Mouse (Mus musculus) stomach, postnatal 0 days (tissue): ENCODE measurements around the gene Ankrd2. TPM values are rescaled to one million over a fixed set of nuclear protein-coding genes. Genes with fewer than 3 reads are reported as not detected.

Experiments
- ATAC-seq: fragments of 200-750 bp; cut with Nextera tagmentation; 2 replicates; pipeline ENCODE4 v1.8.0; 2017; ENCODE audit not compliant: low FRiP score, low TSS enrichment
- DNase-seq: peaks from one replicate; pipeline ENCODE4 v3.0.0-alpha.2; 2016; ENCODE audit warnings: low spot score
- H3K27ac ChIP-seq: fragments of 300-500 bp; sonication (generic); replicated peaks from 2 replicates; pipeline ENCODE4 v1.5.1; 2014; ENCODE audit warnings: mild to moderate bottlenecking, control low read depth
- H3K27me3 ChIP-seq: fragments of 300-500 bp; sonication (generic); 2 replicates; pipeline ENCODE4 v1.6.1; 2014; ENCODE audit warnings: low read length; ENCODE audit not compliant: control insufficient read depth, insufficient read depth
- H3K36me3 ChIP-seq: fragments of 300-500 bp; sonication (generic); 2 replicates; pipeline ENCODE4 v1.6.1; 2014; ENCODE audit warnings: low read length, mixed read lengths; ENCODE audit not compliant: control insufficient read depth, insufficient read depth
- H3K4me1 ChIP-seq: fragments of 300-500 bp; sonication (generic); replicated peaks from 2 replicates; pipeline ENCODE4 v1.6.1; 2014; ENCODE audit warnings: antibody characterized with exemption; ENCODE audit not compliant: control insufficient read depth, insufficient read depth
- H3K4me2 ChIP-seq: fragments of 300-500 bp; sonication (generic); replicated peaks from 2 replicates; pipeline ENCODE4 v1.6.1; 2014; ENCODE audit warnings: low read depth, mild to moderate bottlenecking, control low read depth, moderate library complexity
- H3K4me3 ChIP-seq: fragments of 300-500 bp; sonication (generic); 2 replicates; pipeline ENCODE4 v1.5.1; 2014; ENCODE audit warnings: low read depth, low read length, control low read depth
- H3K9ac ChIP-seq: fragments of 300-500 bp; sonication (generic); 2 replicates; pipeline ENCODE4 v1.6.1; 2014; ENCODE audit warnings: mild to moderate bottlenecking, low read length, control low read depth, mixed read lengths
- H3K9me3 ChIP-seq: fragments of 300-500 bp; sonication (generic); 2 replicates; pipeline ENCODE4 v1.6.1; 2016; ENCODE audit warnings: low read length; ENCODE audit not compliant: control insufficient read depth
- CTCF ChIP-seq: IDR thresholded peaks from 2 replicates; pipeline ENCODE4 v1.5.1; 2016; ENCODE audit warnings: antibody characterized with exemption, low read depth, mild to moderate bottlenecking, moderate library complexity
- EP300 ChIP-seq: optimal IDR thresholded peaks from 2 replicates; pipeline ENCODE3; 2016; ENCODE audit warnings: antibody characterized with exemption
- WGBS: fragments of 180-500 bp; shearing (Covaris S2); extraction: QIAGEN DNeasy Blood & Tissue Kit; methylation state at CpG from one replicate; pipeline ENCODE4 v1.1.7; 2014; 5-methylcytosine and 5-hydroxymethylcytosine counted together
- polyA plus RNA-seq: library from polyadenylated mRNA; unstranded; fragments of >200 nt; fragmentation: Nextera tagmentation; extraction: Ambion mirVana; gene quantifications from 2 replicates; pipeline ENCODE4 v1.2.1, GENCODE M21; 2015

Ankrd2 gene
- polyA plus RNA-seq, 1 experiment from 2014 or later: 0.11 TPM

DNA sequence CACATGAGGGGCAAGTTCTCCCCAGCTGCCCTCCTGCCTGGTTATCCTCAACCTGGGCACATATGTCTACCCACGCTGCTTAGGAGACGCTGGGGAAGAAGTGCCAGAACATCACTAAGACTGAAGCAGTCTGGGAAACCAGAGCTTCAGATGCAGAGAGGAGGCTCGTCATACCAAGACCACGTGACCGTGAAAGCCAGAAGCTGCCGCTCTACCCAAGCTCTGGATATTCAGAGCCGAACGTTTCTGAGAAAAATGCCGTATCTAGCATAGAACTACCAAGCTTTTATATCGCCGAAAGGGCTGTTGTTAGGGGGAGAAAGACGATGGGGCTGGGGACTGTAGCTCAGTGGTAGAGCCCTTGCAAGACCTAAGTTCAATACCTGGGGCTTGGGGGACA is 2.5 kb downstream of the Ankrd2 start:
- Histone ChIP-seq H3K27me3 (no peaks in the 10 kb centered on the region), H3K4me2 (no peak overlapping the region), H3K36me3 (peaks cover 3% of the 10 kb centered on the region; the same call in 1 of the 2 replicates), H3K27ac (no peak overlapping the region), H3K9me3 (no peaks in the 10 kb centered on the region), H3K9ac (no peak overlapping the region), H3K4me1 (no peaks in the 10 kb centered on the region), H3K4me3 (no peak overlapping the region)
- DNase-seq: no peak
- TF ChIP-seq CTCF (no peak), EP300 (no peak)
- 87% methylated on average over 12 of the region's 12 CpGs for WGBS
- ATAC-seq: no peak

DNA sequence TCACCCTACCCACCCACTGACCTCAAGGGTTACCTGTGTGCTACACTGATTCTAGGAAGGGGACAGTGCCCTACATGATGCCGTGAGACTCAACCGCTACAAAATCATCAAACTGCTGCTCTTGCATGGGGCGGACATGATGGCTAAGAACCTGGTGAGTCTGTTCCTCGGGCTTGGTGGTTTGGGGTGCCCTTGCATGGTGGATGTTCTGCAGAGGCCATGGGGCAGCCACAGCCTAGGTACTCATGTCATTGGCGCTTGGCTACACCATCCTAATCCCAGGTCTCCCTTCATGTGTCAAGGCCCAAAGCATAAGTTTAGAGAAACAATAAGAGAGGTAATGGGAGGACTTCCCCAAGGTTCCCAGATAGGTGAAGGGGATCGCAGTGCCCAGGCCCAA is 8.2 kb downstream of the Ankrd2 start:
- Histone ChIP-seq H3K27ac (no peak overlapping the region), H3K4me2 (no peak overlapping the region), H3K36me3 (no peaks in the 10 kb centered on the region), H3K27me3 (no peaks in the 10 kb centered on the region), H3K4me3 (no peak overlapping the region), H3K4me1 (peaks cover 3% of the 10 kb centered on the region; the same call in 1 of the 2 replicates), H3K9me3 (no peaks in the 10 kb centered on the region), H3K9ac (no peak overlapping the region)
- DNase-seq: no peak
- WGBS: 95% methylated on average over 6 of the region's 6 CpGs
- ATAC-seq: no peak
- TF ChIP-seq EP300 (no peak), CTCF (no peak)

- no peak within 1 kb of the TSS for H3K27ac ChIP-seq
- TF ChIP-seq EP300: no peak
- TF ChIP-seq CTCF: peak; percentile 94
Measured at GRCm38 (mm10) chr19:42045269-42046102, 9.7 kb downstream of the Ankrd2 start, which contains the start of gene Hoga1. TSS of gene Hoga1 (plus strand) at chr19:42045610.

GRCm38 (mm10) chr19:42050251-42050650 is 14.5 kb downstream of the Ankrd2 start:
- Histone ChIP-seq H3K4me1 (peaks cover 3% of the 10 kb centered on the region; the same call in 1 of the 2 replicates), H3K9me3 (no peaks in the 10 kb centered on the region), H3K4me3 (no peak overlapping the region), H3K9ac (no peak overlapping the region), H3K27ac (no peak overlapping the region), H3K27me3 (no peaks in the 10 kb centered on the region), H3K36me3 (no peaks in the 10 kb centered on the region), H3K4me2 (no peak overlapping the region)
- ATAC-seq (no peak), DNase-seq (no peak)
- TF ChIP-seq CTCF: no peak
- no peak for TF ChIP-seq EP300
- 85% methylated on average over 1 of the region's 1 CpGs for WGBS

More at GRCm38 (mm10) chr19:42045269-42046102, 9.7 kb downstream of the Ankrd2 start, which contains the start of gene Hoga1:
- Histone ChIP-seq H3K9me3 (no peaks in the 10 kb centered on the region), H3K4me1 (peaks cover 3% of the 10 kb centered on the region; the same call in 1 of the 2 replicates), H3K4me3 (peak within 1 kb of the TSS; percentile 39), H3K9ac (peak within 1 kb of the TSS; percentile 50; the same call in 1 of the 2 replicates), H3K27me3 (no peaks in the 10 kb centered on the region), H3K4me2 (peak within 1 kb of the TSS; percentile 62), H3K36me3 (no peaks in the 10 kb centered on the region)
- DNase-seq: peak; percentile 86
- WGBS: 19% methylated on average over 23 of the region's 23 CpGs
- ATAC-seq: peak; percentile 96

DNA sequence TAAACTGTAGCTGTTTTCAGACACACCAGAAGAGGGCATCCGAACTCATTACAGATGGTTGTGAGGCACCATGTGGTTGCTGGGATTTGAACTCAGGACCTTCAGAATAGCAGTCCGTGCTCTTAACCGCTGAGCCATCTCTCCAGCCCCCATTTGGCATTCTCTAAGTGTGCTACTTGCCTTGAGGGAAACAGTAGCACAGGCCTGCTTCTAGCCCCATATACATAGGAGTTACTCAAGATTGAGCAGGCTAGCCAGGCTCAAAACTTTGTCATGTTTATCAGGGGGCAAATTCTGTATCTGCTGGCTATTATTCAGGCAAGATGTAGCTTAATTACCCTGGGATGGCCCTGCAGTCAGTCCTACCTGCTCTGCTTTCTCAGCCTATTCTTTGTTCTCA is 15.6 kb downstream of the Ankrd2 start:
- 84% methylated on average over 3 of the region's 3 CpGs for WGBS
- ATAC-seq (no peak), DNase-seq (no peak)
- Histone ChIP-seq H3K4me1 (no peaks in the 10 kb centered on the region), H3K36me3 (no peaks in the 10 kb centered on the region), H3K9me3 (no peaks in the 10 kb centered on the region), H3K27ac (no peak overlapping the region), H3K4me2 (no peak overlapping the region), H3K9ac (no peak overlapping the region), H3K27me3 (no peaks in the 10 kb centered on the region), H3K4me3 (no peak overlapping the region)
- TF ChIP-seq CTCF (no peak), EP300 (no peak)

DNA sequence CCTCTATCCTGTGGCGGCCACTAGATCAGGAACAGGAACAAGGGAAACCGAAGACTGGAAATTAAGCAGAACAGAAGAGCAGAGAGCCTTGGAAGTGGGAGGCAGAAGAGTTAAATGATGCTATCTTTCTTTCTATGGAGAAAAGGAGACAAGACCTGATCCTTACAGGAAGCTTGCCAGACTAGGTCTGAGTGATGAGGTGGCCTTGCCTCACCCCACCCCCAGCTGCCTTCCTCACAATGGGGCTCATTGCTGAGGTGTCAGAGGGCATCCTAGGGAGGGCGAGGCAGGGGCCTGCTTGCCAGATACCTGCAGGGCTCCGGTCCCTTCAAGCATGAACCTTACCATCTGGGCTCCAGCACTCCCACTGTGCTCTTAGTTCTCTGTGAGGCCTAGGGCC is 16.1 kb downstream of the Ankrd2 start, which contains the start of gene 4933411K16Rik:
4933411K16Rik (plus strand) TSS at position 301 of the 400 bp plus-strand sequence.
- DNase-seq: no peak
- Histone ChIP-seq H3K9ac (no peak within 1 kb of the TSS), H3K9me3 (no peaks in the 10 kb centered on the region), H3K4me3 (no peak within 1 kb of the TSS), H3K27ac (no peak within 1 kb of the TSS), H3K4me2 (no peak within 1 kb of the TSS), H3K4me1 (no peaks in the 10 kb centered on the region), H3K27me3 (no peaks in the 10 kb centered on the region), H3K36me3 (no peaks in the 10 kb centered on the region)
- ATAC-seq: 0 out of 2 replicates have a peak, but pooled peaks have one; percentile 32
- WGBS: 70% methylated on average over 4 of the region's 4 CpGs
- TF ChIP-seq CTCF (no peak), EP300 (no peak)
